7 mouse cellular contexts compared by ENCODE assay signal in the genomic region with DNA sequence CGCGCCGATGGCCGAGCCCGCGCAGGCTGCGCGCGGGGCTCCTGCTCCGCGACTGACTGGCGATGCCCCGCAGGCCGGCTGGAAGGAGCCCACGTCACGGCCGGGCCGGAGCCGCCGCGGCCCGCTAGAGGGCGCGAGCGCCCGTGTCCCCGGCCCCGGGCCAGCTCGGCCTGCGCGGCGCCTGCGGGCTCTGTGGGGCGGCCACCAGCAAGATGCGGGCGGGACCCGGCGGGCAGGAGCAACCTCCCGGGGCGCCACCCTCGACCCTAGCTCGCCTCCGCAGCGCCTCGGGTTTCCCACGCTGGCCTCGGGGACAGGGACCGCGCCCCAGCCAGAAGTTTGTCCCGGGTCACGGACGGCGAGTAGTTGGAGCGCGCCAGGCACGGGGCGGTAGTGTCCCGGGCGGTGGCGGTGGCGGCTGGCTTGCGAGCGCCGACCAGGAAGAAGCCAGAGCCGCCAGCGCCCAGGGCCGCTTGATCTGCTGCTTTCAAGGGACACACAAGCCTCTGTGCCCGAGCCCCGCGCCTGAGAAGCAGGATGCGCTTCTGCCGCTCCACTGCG. TPM values are rescaled to one million over a fixed set of nuclear protein-coding genes. Genes with fewer than 3 reads are reported as not detected.
DNase-seq lines count a peak whose midpoint lies in the region; ATAC-seq and TF ChIP-seq lines count a peak whose summit lies in the region.

A gene (minus strand): TSS at position 7 of the 561 bp plus-strand sequence.

- TF ChIP-seq EP300 in heart, adult 2 months (IDR thresholded peaks at IDR 0.05; ENCODE audit: insufficient read depth, low read depth, low read length) = no peak

- TF ChIP-seq POLR2A in heart, adult 2 months (IDR thresholded peaks at IDR 0.05; ENCODE audit: insufficient read depth, low read depth, low read length) = peak; percentile 65; the same call in 1 of the 2 replicates

- intact Hi-C loops in heart, adult 2 months (cut with DNase I) = loop anchor here (1.0 to 10.0 kb wide), 14 partner anchors 40 to 670 kb away; no protein-coding TSS in a partner anchor

- peak; percentile 37 for DNase-seq in brain, embryonic 18.5 days (ENCODE audit: low read depth, low spot score)
- DNase-seq in heart, adult 2 months = peak; percentile 92 to 94
- DNase-seq in kidney, adult 18-20 months = peak; percentile 90
- peak; percentile 87 for DNase-seq in limb, embryonic 10.5 days (ENCODE audit: low spot score)
- peak; percentile 99 for DNase-seq in midbrain, embryonic 11.5 days (ENCODE audit: low spot score, missing footprints)
- DNase-seq in spleen, postnatal 10 days (ENCODE audit: low spot score in 2 of 2) = peak; percentile 17 to 51

- H3K9me3 ChIP-seq in embryonic facial prominence, embryonic 13.5 days = no peaks in the 10 kb centered on the region
- no peaks in the 10 kb centered on the region for H3K9me3 ChIP-seq in limb, embryonic 10.5 days (replicated peaks)
- no peaks in the 10 kb centered on the region for H3K9me3 ChIP-seq in midbrain, embryonic 11.5 days (ENCODE audit: control insufficient read depth, low read length)

- peak within 1 kb of the TSS; percentile 75 for H3K27ac ChIP-seq in embryonic facial prominence, embryonic 13.5 days
- peak within 1 kb of the TSS; percentile 99 for H3K27ac ChIP-seq in heart, adult 2 months
- peak within 1 kb of the TSS; percentile 89 for H3K27ac ChIP-seq in limb, embryonic 10.5 days
- peak within 1 kb of the TSS; percentile 9; the same call in 1 of the 2 replicates for H3K27ac ChIP-seq in midbrain, embryonic 11.5 days (ENCODE audit: low read depth, low read length)

- H3K4me3 ChIP-seq in embryonic facial prominence, embryonic 13.5 days = peak within 1 kb of the TSS; percentile 61
- H3K4me3 ChIP-seq in heart, adult 2 months = peak within 1 kb of the TSS; percentile 82
- H3K4me3 ChIP-seq in limb, embryonic 10.5 days = peak within 1 kb of the TSS; percentile 81
- peak within 1 kb of the TSS; percentile 74 for H3K4me3 ChIP-seq in midbrain, embryonic 11.5 days (ENCODE audit: low read depth, low read length)

- TF ChIP-seq CTCF in heart, adult 2 months (IDR thresholded peaks at IDR 0.05) = peak; percentile 71

- H3K4me1 ChIP-seq in embryonic facial prominence, embryonic 13.5 days = peaks cover 13% of the 10 kb centered on the region
- peaks cover 6% of the 10 kb centered on the region for H3K4me1 ChIP-seq in heart, adult 2 months (ENCODE audit: control insufficient read depth, insufficient read depth, low read length)
- peaks cover 17% of the 10 kb centered on the region for H3K4me1 ChIP-seq in limb, embryonic 10.5 days
- peaks cover 5% of the 10 kb centered on the region for H3K4me1 ChIP-seq in midbrain, embryonic 11.5 days (ENCODE audit: control insufficient read depth, insufficient read depth, low read length)

- peak; percentile 88 for ATAC-seq in embryonic facial prominence, embryonic 13.5 days (ENCODE audit: insufficient number of reproducible peaks, insufficient read depth, low FRiP score, low TSS enrichment, low read depth)
- peak; percentile 96 for ATAC-seq in midbrain, embryonic 11.5 days (ENCODE audit: low FRiP score)

- peak within 1 kb of the TSS; percentile 87 for H3K4me2 ChIP-seq in embryonic facial prominence, embryonic 13.5 days
- H3K4me2 ChIP-seq in midbrain, embryonic 11.5 days = peak within 1 kb of the TSS; percentile 97

- 0% methylated on average over 69 of the region's 73 CpGs for WGBS in embryonic facial prominence, embryonic 13.5 days
- WGBS in heart, adult 2 months = under 1% methylated on average over 73 of the region's 73 CpGs
- WGBS in limb, embryonic 10.5 days = under 1% methylated on average over 73 of the region's 73 CpGs
- under 1% methylated on average over 72 of the region's 73 CpGs for WGBS in midbrain, embryonic 11.5 days

- peaks cover 5% of the 10 kb centered on the region; the same call in 1 of the 2 replicates for H3K79me2 ChIP-seq in heart, adult 2 months (replicated peaks; ENCODE audit: control insufficient read depth, insufficient read depth, low read length)

- H3K36me3 ChIP-seq in embryonic facial prominence, embryonic 13.5 days = no peaks in the 10 kb centered on the region
- peaks cover 5% of the 10 kb centered on the region for H3K36me3 ChIP-seq in heart, adult 2 months (ENCODE audit: control insufficient read depth, insufficient read depth, low read length)
- no peaks in the 10 kb centered on the region for H3K36me3 ChIP-seq in limb, embryonic 10.5 days
- no peaks in the 10 kb centered on the region for H3K36me3 ChIP-seq in midbrain, embryonic 11.5 days (ENCODE audit: control insufficient read depth, insufficient read depth, low read length)

- peak within 1 kb of the TSS; percentile 83 for H3K9ac ChIP-seq in embryonic facial prominence, embryonic 13.5 days
- H3K9ac ChIP-seq in heart, adult 2 months (ENCODE audit: low read depth, low read length) = peak within 1 kb of the TSS; percentile 98
- peak within 1 kb of the TSS; percentile 79 for H3K9ac ChIP-seq in midbrain, embryonic 11.5 days (ENCODE audit: low read length)

- H3K27me3 ChIP-seq in embryonic facial prominence, embryonic 13.5 days = peaks cover 26% of the 10 kb centered on the region
- H3K27me3 ChIP-seq in heart, adult 2 months (ENCODE audit: control insufficient read depth, insufficient read depth, low read length) = no peaks in the 10 kb centered on the region
- peaks cover 39% of the 10 kb centered on the region for H3K27me3 ChIP-seq in limb, embryonic 10.5 days (ENCODE audit: low read depth, poor library complexity, severe bottlenecking)
- H3K27me3 ChIP-seq in midbrain, embryonic 11.5 days (ENCODE audit: control insufficient read depth, insufficient read depth, low read length) = peaks cover 7% of the 10 kb centered on the region

RNA-seq across cellular contexts. Expression of the gene that starts here (rescaled TPM):
- polyA plus RNA-seq in embryonic facial prominence, embryonic 13.5 days (2015; fragmentation: Nextera tagmentation; extraction: Ambion mirVana) = 14.3 and 15.8 TPM in 2 replicates
- total RNA-seq in heart, adult 2 months (2021) = 10 to 100 TPM; 78.9 to 88.5 TPM
- polyA plus RNA-seq in heart, adult 2 months (2012; rRNA removed) = 34.6 and 46.9 TPM in 2 replicates
- polyA plus RNA-seq in limb, embryonic 10.5 days (2016; fragmentation: Nextera tagmentation; extraction: Ambion mirVana) = 7.5 and 9.0 TPM in 2 replicates
- 8.9 and 9.0 TPM in 2 replicates for polyA plus RNA-seq in midbrain, embryonic 11.5 days (2014; fragmentation: Nextera tagmentation; extraction: Ambion mirVana)

Comparison
In these comparisons a context has a peak if more than half of its experiments do, and no peak if none do; other contexts are left out.
1. Peak in every context shown above with its lines: DNase-seq, ATAC-seq, H3K4me3 ChIP-seq and H3K27ac ChIP-seq.
2. DNase-seq: peak in every context shown above with its lines; median percentile 99 in midbrain, embryonic 11.5 days; 93 in heart, adult 2 months; 90 in kidney, adult 18-20 months; 87 in limb, embryonic 10.5 days; 37 in brain, embryonic 18.5 days; 34 in spleen, postnatal 10 days.
3. H3K27ac ChIP-seq: peak in every context shown above with its lines; median percentile 99 in heart, adult 2 months; 89 in limb, embryonic 10.5 days; 75 in embryonic facial prominence, embryonic 13.5 days; 9 in midbrain, embryonic 11.5 days.